Mouse (Mus musculus) testis, adult 2 months (tissue): ENCODE data around the gene Ston2. TPM values are rescaled to one million over a fixed set of nuclear protein-coding genes. Genes with fewer than 3 reads are reported as not detected.

ENCODE experiments used
- H3K27ac ChIP-seq: fragments of 200-500 bp; 2 replicates; pipeline ENCODE4 v1.5.1; 2012; ENCODE audit warnings: low read depth, low read length; ENCODE audit not compliant: control insufficient read depth, insufficient read depth
- H3K27me3 ChIP-seq: fragments of 200-500 bp; 2 replicates; pipeline ENCODE4 v1.6.1; 2012; ENCODE audit warnings: mild to moderate bottlenecking, low read length, moderate library complexity; ENCODE audit not compliant: control insufficient read depth, insufficient read depth
- H3K36me3 ChIP-seq: fragments of 200-500 bp; 2 replicates; pipeline ENCODE4 v1.6.1; 2012; ENCODE audit warnings: mild to moderate bottlenecking, low read length; ENCODE audit not compliant: control insufficient read depth, insufficient read depth
- H3K4me1 ChIP-seq: fragments of 200-500 bp; 2 replicates; pipeline ENCODE4 v1.6.1; 2012; ENCODE audit warnings: low read length; ENCODE audit not compliant: control insufficient read depth, insufficient read depth
- H3K4me3 ChIP-seq: fragments of 200-500 bp; 2 replicates; pipeline ENCODE4 v1.5.1; 2012; ENCODE audit warnings: low read depth, mild to moderate bottlenecking, low read length, moderate library complexity, mixed read lengths; ENCODE audit not compliant: control insufficient read depth
- CTCF ChIP-seq: fragments of 200-500 bp; IDR thresholded peaks from 2 replicates; pipeline ENCODE4 v1.5.1; 2012; ENCODE audit warnings: low read depth, mild to moderate bottlenecking, inconsistent platforms, low read length, moderate library complexity; ENCODE audit not compliant: control insufficient read depth, insufficient read depth, insufficient replicate concordance
- POLR2A ChIP-seq: fragments of 200-500 bp; IDR thresholded peaks from 2 replicates; pipeline ENCODE4 v1.6.1; 2012; ENCODE audit warnings: low read depth, mild to moderate bottlenecking, inconsistent platforms, low read length, moderate library complexity; ENCODE audit not compliant: control insufficient read depth
- polyA plus RNA-seq: library from polyadenylated mRNA; depleted of rRNA; stranded (reverse); fragments of >200 nt; gene quantifications from 2 replicates; pipeline ENCODE4 v1.2.3, GENCODE M21; 2012

Ston2 gene
- polyA plus RNA-seq, 1 experiment, result 19.7 TPM

DNA sequence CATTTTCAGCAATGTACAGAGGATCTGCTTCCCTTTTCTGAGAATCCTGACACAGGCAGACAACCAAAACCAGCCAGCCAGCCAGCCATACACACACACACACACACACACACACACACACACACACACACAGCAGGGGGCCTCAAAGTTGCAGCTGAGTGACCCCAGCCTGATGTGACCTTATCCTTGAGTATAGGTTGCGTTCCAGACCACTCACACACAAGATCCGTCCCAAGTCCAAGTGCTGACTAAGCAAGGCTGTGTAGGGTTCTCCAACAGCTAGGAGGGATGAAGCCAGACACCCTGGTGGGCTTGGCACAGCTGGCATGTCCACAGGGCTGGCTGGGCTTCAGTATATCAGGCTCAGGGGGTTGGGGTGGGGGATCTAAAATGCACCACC lies 23.7 kb downstream of the Ston2 start:
- Histone ChIP-seq H3K4me3 (no peak overlapping the region), H3K4me1 (no peaks in the 10 kb centered on the region; the same call in 1 of the 2 replicates), H3K27me3 (no peaks in the 10 kb centered on the region), H3K27ac (no peak overlapping the region), H3K36me3 (no peaks in the 10 kb centered on the region)
- TF ChIP-seq CTCF (no peak), POLR2A (no peak)

DNA sequence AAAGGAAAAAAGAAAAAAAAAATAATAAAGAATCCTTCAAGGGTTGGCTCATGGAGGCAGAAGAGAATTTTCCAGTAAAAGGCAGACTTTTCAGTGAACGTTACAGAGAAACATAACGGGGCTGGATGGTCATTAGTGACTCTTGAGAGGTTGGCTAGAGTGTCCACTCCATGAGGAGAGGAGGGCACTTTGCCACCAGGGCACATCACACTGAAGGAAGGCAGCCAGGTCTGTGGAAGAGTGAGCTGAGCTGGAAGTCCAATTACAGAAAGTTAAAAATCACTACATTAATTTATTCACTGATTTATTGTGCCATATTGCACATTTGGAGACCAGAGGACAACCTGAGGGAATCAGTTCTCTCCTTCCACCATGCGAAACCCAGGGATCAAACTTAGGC lies 28.4 kb downstream of the Ston2 start:
- Histone ChIP-seq H3K4me1 (no peaks in the 10 kb centered on the region; the same call in 1 of the 2 replicates), H3K27me3 (no peaks in the 10 kb centered on the region), H3K36me3 (no peaks in the 10 kb centered on the region), H3K27ac (no peak overlapping the region), H3K4me3 (no peak overlapping the region)
- TF ChIP-seq POLR2A, result no peak
- TF ChIP-seq CTCF, result no peak

DNA sequence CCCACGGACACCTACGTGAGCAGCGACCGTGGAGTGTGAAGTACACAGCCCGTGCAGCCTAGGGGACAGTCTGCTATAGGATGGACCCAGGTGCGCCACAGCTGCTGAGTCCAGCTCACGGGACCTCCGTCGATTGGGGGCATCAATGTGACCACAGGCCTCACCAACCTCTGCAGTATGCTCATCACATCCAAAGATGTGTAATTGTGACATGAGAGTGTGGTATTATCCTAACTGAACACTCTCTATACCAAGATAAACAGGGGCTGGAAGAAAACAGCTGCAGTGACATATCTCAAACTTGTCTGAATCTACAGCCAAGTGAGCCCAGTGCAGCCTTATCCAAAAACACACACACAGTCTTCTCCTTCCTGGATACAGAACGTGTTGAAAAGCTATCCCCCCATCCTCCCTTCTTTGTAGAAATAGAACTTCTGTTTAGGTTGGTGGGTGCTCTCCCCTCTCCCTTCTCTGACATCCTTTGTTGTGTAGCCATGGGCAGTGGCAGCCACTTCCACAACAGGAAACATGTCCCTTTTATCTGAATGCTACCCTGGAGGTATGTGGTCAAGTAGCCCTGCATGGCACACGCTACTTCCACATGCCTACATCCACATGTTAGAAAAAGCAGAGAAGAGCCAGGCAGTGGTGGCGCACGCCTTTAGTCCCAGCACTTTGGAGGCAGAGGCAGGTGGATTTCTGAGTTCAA lies 30.2 kb downstream of the Ston2 start:
- H3K4me3 ChIP-seq, result no peak overlapping the region
- no peak for TF ChIP-seq POLR2A
- TF ChIP-seq CTCF, result no peak
- H3K36me3 ChIP-seq, result no peaks in the 10 kb centered on the region
- no peaks in the 10 kb centered on the region for H3K27me3 ChIP-seq
- H3K4me1 ChIP-seq, result no peaks in the 10 kb centered on the region
- H3K27ac ChIP-seq, result no peak overlapping the region

DNA sequence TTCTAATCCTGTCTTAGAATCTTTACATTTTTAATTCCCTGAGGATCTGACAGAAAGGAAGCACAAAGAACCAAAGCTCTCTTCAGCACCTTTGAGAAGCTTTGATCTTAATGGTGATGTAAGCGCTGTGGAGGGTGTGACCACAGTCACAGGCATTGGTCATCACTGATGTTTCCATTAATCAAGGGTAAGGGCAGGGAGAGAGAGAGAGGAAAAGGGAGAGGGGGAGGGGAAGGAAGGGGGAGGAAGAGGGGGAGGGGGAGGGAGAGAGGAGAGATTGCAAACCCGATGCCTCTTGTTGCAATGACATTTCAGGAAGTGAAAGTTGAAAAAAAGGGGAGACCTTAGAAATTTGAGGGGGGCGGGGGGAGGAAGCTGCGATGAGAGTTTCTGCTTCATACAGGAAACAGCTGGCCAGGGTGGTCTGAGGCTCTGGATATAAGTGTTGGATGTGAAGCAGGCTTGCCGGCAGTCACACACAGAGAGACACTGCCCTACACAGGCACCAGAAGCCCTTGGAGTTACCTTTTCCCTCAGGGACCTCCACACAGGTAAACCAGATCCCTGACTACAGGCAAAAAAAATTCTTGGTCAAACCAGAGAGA lies 31.5 kb downstream of the Ston2 start:
- H3K27ac ChIP-seq, result no peak overlapping the region
- H3K4me1 ChIP-seq, result no peaks in the 10 kb centered on the region
- H3K27me3 ChIP-seq, result no peaks in the 10 kb centered on the region
- no peak overlapping the region for H3K4me3 ChIP-seq
- TF ChIP-seq POLR2A, result no peak
- TF ChIP-seq CTCF, result no peak
- no peaks in the 10 kb centered on the region for H3K36me3 ChIP-seq

DNA sequence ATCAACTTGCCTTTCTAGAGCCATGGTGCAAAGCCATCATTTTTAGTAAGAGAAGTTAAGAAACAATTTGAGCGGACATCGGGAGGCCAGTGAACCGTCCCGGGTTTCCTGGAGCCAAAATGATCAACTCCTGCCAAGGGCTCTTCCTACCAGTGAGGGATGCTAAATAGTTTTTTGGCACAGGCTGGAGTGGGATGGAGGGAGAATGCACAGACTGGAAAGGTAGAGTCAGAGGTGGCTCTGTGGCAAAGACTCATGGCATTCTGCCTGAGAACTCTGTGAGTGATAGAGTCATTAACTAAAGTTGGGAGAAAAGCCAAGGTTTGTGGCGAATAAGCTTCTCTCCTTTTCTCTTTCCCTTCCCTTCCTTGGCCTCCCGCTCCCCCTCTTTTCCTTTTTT lies 33.6 kb downstream of the Ston2 start:
- no peaks in the 10 kb centered on the region for H3K4me1 ChIP-seq
- H3K4me3 ChIP-seq, result no peak overlapping the region
- H3K27ac ChIP-seq, result no peak overlapping the region
- TF ChIP-seq POLR2A (no peak), CTCF (no peak)
- H3K27me3 ChIP-seq, result no peaks in the 10 kb centered on the region
- H3K36me3 ChIP-seq, result no peaks in the 10 kb centered on the region

GRCm38 (mm10) chr12:91752711-91753110 lies 35.5 kb downstream of the Ston2 start:
- no peak overlapping the region for H3K27ac ChIP-seq
- no peaks in the 10 kb centered on the region for H3K27me3 ChIP-seq
- TF ChIP-seq CTCF (no peak), POLR2A (no peak)

GRCm38 (mm10) chr12:91751893-91752597 lies 36.1 kb downstream of the Ston2 start:
- Histone ChIP-seq H3K27me3 (no peaks in the 10 kb centered on the region), H3K4me3 (no peak overlapping the region), H3K27ac (no peak overlapping the region), H3K36me3 (no peaks in the 10 kb centered on the region), H3K4me1 (no peaks in the 10 kb centered on the region)
- no peak for TF ChIP-seq POLR2A
- no peak for TF ChIP-seq CTCF

More at GRCm38 (mm10) chr12:91752711-91753110, 35.5 kb downstream of the Ston2 start:
- no peaks in the 10 kb centered on the region for H3K36me3 ChIP-seq
- H3K4me1 ChIP-seq, result no peaks in the 10 kb centered on the region
- no peak overlapping the region for H3K4me3 ChIP-seq
